ENCODE assay signal across 10 mouse cellular contexts in genomic region chr17:72603886-72604609, GRCm38 (mm10). TPM values are rescaled to one million over a fixed set of nuclear protein-coding genes. Genes with fewer than 3 reads are reported as not detected.
DNase-seq lines count a peak whose midpoint lies in the region; ATAC-seq and TF ChIP-seq lines count a peak whose summit lies in the region.
"Had no signal": no experiment of that assay in that cellular context is flagged by ENCODE, and none has a peak within 500 bp of the region (broad histone marks: within the 10 kb centered on the region; RNA-seq: fewer than 3 reads in every experiment).

No protein-coding gene starts in this region.

- peak; percentile 3 for DNase-seq in adrenal gland, postnatal 14 days
- no peak for DNase-seq in adrenal gland, adult 8-10 months
- DNase-seq in left cerebral cortex, postnatal 36 days (ENCODE audit: low spot score in 2 of 2) = peak; percentile 25 to 29
- no peak for DNase-seq in left cerebral cortex, postnatal 25 days (ENCODE audit: low spot score in 2 of 2)
- no peak for DNase-seq in heart, postnatal 0 days (ENCODE audit: low spot score)
- DNase-seq in midbrain, embryonic 10.5 days (ENCODE audit: low spot score) = peak; percentile 36
- DNase-seq in layer of hippocampus, postnatal 36 days = no peak
- no peak for DNase-seq in yolk sac, embryonic 10.5 days (ENCODE audit: low spot score)

- 2% methylated on average over 49 of the region's 51 CpGs for WGBS in heart, postnatal 0 days
- WGBS in midbrain, embryonic 10.5 days = 2% methylated on average over 51 of the region's 51 CpGs

- H3K9me3 ChIP-seq in heart, postnatal 0 days (replicated peaks; ENCODE audit: control insufficient read depth, low read length) = no peaks in the 10 kb centered on the region
- no peaks in the 10 kb centered on the region for H3K9me3 ChIP-seq in midbrain, embryonic 10.5 days (replicated peaks)

- TF ChIP-seq CTCF in heart, postnatal 0 days (IDR thresholded peaks at IDR 0.05; ENCODE audit: low read depth) = no peak

- H3K27me3 ChIP-seq in heart, postnatal 0 days (ENCODE audit: control insufficient read depth, insufficient read depth, low read length) = peaks cover 41% of the 10 kb centered on the region
- peaks cover 43% of the 10 kb centered on the region for H3K27me3 ChIP-seq in midbrain, embryonic 10.5 days (ENCODE audit: low read depth, poor library complexity, severe bottlenecking)

- H3K36me3 ChIP-seq in heart, postnatal 0 days (replicated peaks; ENCODE audit: control insufficient read depth, insufficient read depth, low read length) = no peaks in the 10 kb centered on the region
- H3K36me3 ChIP-seq in midbrain, embryonic 10.5 days = no peaks in the 10 kb centered on the region

- peak overlapping the region; percentile 58 for H3K4me2 ChIP-seq in heart, postnatal 0 days (ENCODE audit: low read depth, low read length)

- H3K4me1 ChIP-seq in heart, postnatal 0 days (ENCODE audit: control insufficient read depth, insufficient read depth) = peaks cover 7% of the 10 kb centered on the region; the same call in 1 of the 2 replicates
- peaks cover 26% of the 10 kb centered on the region for H3K4me1 ChIP-seq in midbrain, embryonic 10.5 days

- no peak overlapping the region for H3K27ac ChIP-seq in heart, postnatal 0 days (ENCODE audit: low read depth)
- no peak overlapping the region for H3K27ac ChIP-seq in midbrain, embryonic 10.5 days (replicated peaks)

- H3K4me3 ChIP-seq in heart, postnatal 0 days (ENCODE audit: low read depth, low read length) = peak overlapping the region; percentile 36
- H3K4me3 ChIP-seq in midbrain, embryonic 10.5 days = peak overlapping the region; percentile 70
- H3K4me3 ChIP-seq: myocyte had no signal

- no peak for TF ChIP-seq EP300 in heart, postnatal 0 days (IDR thresholded peaks at IDR 0.05; ENCODE audit: low read depth)

- intact Hi-C loops in left cerebral cortex, postnatal 36 days (cut with DNase I) = loop anchor here (5.0 to 10.0 kb wide), 2 partner anchors 639 to 942 kb away; no protein-coding TSS in a partner anchor
- intact Hi-C loops in left cerebral cortex, postnatal 25 days (cut with DNase I) = loop anchor here (5.0 to 10.0 kb wide), 2 partner anchors 121 to 942 kb away; no protein-coding TSS in a partner anchor

- no peak for ATAC-seq in heart, postnatal 0 days (ENCODE audit: insufficient read depth, low read depth)

- H3K9ac ChIP-seq in heart, postnatal 0 days (replicated peaks; ENCODE audit: low read depth, low read length) = no peak overlapping the region

RNA-seq across cellular contexts. Expression of gene Alk, which starts 0.4 kb away (rescaled TPM):
- 0.30 TPM in 1 of 2 replicates, not detected in the other for total RNA-seq in adrenal gland, postnatal 14 days (2021)
- under 1 TPM in 2 of 4 experiments, not detected in 2; 0.05 to 0.09 TPM for total RNA-seq in adrenal gland, adult 8-10 months (2022)
- total RNA-seq in left cerebral cortex, postnatal 36 days (2021) = 10 to 100 TPM in 1 of 2 experiments, 1 to 10 TPM in 1; 7.6 to 10.1 TPM
- total RNA-seq in left cerebral cortex, postnatal 25 days (2021) = 1 to 10 TPM; 6.2 to 9.4 TPM
- total RNA-seq in heart, postnatal 0 days (2014; rRNA removed; ENCODE audit: low replicate concordance) = 0.15 TPM in 1 of 2 replicates, not detected in the other
- 0.04 and 0.05 TPM in 2 replicates for polyA plus RNA-seq in heart, postnatal 0 days (2015; fragmentation: Nextera tagmentation; extraction: Ambion mirVana)
- polyA plus RNA-seq in midbrain, embryonic 10.5 days (2016; fragmentation: Nextera tagmentation; extraction: Ambion mirVana) = 0.21 and 0.57 TPM in 2 replicates
- total RNA-seq in layer of hippocampus, postnatal 36 days (2021) = 1 to 10 TPM; 6.8 to 7.1 TPM
- total RNA-seq: common myeloid progenitor, adult 5-6 weeks had no signal
- polyA plus RNA-seq: myocyte had no signal

Comparison
In these comparisons a context has a peak if more than half of its experiments do, and no peak if none do; other contexts are left out.
1. DNase-seq: peak in adrenal gland, postnatal 14 days (single experiment), left cerebral cortex, postnatal 36 days (2 of 2) and midbrain, embryonic 10.5 days (single experiment); none in adrenal gland, adult 8-10 months (single experiment), left cerebral cortex, postnatal 25 days (0 of 2), heart, postnatal 0 days (single experiment), layer of hippocampus, postnatal 36 days (0 of 2) and yolk sac, embryonic 10.5 days (single experiment).